Mouse (Mus musculus) monocyte, adult 5-6 weeks (primary cell): ENCODE measurements around the gene Suz12. TPM values are rescaled to one million over a fixed set of nuclear protein-coding genes. Genes with fewer than 3 reads are reported as not detected.
"Not testable (repeated sequence)": the region's sequence is repeated elsewhere in the genome, so short reads cannot be mapped to it uniquely, and the experiment has no call there.

Experiments used
- ATAC-seq: fragments of 153-309, 156-312 bp; replicated peaks from 2 replicates; pipeline ENCODE4 v1.8.0; 2017; ENCODE audit warnings: mild to moderate bottlenecking; ENCODE audit not compliant: low TSS enrichment, insufficient number of reproducible peaks, severe bottlenecking, poor library complexity, low FRiP score
- total RNA-seq: library from RNA; stranded (forward); fragments of 200-1000, 200-491, 200-594 nt; gene quantifications from 3 replicates; pipeline ENCODE4 v1.2.3, GENCODE M21; 2017

The Suz12 gene
- total RNA-seq, 1 experiment from 2014 or later, result 35.9 TPM

- not testable (repeated sequence) for ATAC-seq
Measured at GRCm38 (mm10) chr11:80066373-80066772, 73.5 kb downstream of the Suz12 start.

GRCm38 (mm10) chr11:80067558-80067957, 74.7 kb downstream of the Suz12 start:
- peak; percentile 62 for ATAC-seq

GRCm38 (mm10) chr11:80069815-80070214, 76.9 kb downstream of the Suz12 start:
- ATAC-seq, result no peak

- ATAC-seq, result no peak
Measured at GRCm38 (mm10) chr11:80071039-80071438, 78.1 kb downstream of the Suz12 start.

GRCm38 (mm10) chr11:80072365-80072764, 79.5 kb downstream of the Suz12 start:
- peak; percentile 57 for ATAC-seq

GRCm38 (mm10) chr11:80075608-80076277, 82.8 kb downstream of the Suz12 start:
- peak; percentile 45; the same call in 1 of the 2 replicates for ATAC-seq

- ATAC-seq, result no peak
Measured at GRCm38 (mm10) chr11:80077784-80078545, 85.1 kb downstream of the Suz12 start.

GRCm38 (mm10) chr11:80078831-80079230, 85.9 kb downstream of the Suz12 start:
- ATAC-seq, result no peak

- ATAC-seq, result no peak
Measured at GRCm38 (mm10) chr11:80079751-80080150, 86.8 kb downstream of the Suz12 start.

- no peak for ATAC-seq
Measured at GRCm38 (mm10) chr11:80080381-80080825, 87.5 kb downstream of the Suz12 start.

GRCm38 (mm10) chr11:80080826-80081728, 88.2 kb downstream of the Suz12 start, which contains the start of gene Crlf3:
Gene Crlf3, minus strand, starts transcription at chr11:80080991.
- peak; percentile 91 for ATAC-seq

- no peak for ATAC-seq
Measured at GRCm38 (mm10) chr11:80081786-80082319, 88.9 kb downstream of the Suz12 start.

Other genes with a start within 250 kb of the Suz12 start
- gene Utp6, start 30.7 kb upstream of the Suz12 start, total RNA-seq, result 55.7 to 87.3 TPM (median 65.7 TPM) in 3 replicates
- 144 to 183 TPM (median 162 TPM) in 3 replicates for gene Crlf3, start 87.9 kb downstream of the Suz12 start, total RNA-seq
- gene Atad5, start 96.3 kb downstream of the Suz12 start, total RNA-seq, result 3.5 to 5.8 TPM (median 4.6 TPM) in 3 replicates
- 2.9 to 11.4 TPM (median 5.8 TPM) in 3 replicates for gene Tefm, start 149.1 kb downstream of the Suz12 start, total RNA-seq
- gene Adap2, start 161.0 kb downstream of the Suz12 start, total RNA-seq, result 6.7 to 11.8 TPM (median 8.7 TPM) in 3 replicates
- 5.0 to 10.4 TPM (median 6.2 TPM) in 3 replicates for gene Rnf135, start 190.7 kb downstream of the Suz12 start, total RNA-seq
- gene Rhot1, start 215.9 kb downstream of the Suz12 start, total RNA-seq, result 48.4 to 57.1 TPM (median 56.2 TPM) in 3 replicates